Mouse (Mus musculus): Measurements from ENCODE around the gene Cpxm2. TPM values are rescaled to one million over a fixed set of nuclear protein-coding genes. Genes with fewer than 3 reads are reported as not detected.
A peak's percentile ranks its signal among the peaks of the same experiment; 100 is the strongest.

Gene Cpxm2
- total RNA-seq (2021): 10 to 100 TPM; 14.3 to 17.2 TPM
- long read RNA-seq, experiment 1, partial matches to known transcripts: 2 of 6 reads
- long read RNA-seq, experiment 1, other reads (novel, unspliced or antisense): 2 of 6 reads
- long read RNA-seq, experiment 2, partial matches to known transcripts: 0 of 5 reads
- long read RNA-seq, experiment 2, other reads (novel, unspliced or antisense): 2 of 5 reads

DNA sequence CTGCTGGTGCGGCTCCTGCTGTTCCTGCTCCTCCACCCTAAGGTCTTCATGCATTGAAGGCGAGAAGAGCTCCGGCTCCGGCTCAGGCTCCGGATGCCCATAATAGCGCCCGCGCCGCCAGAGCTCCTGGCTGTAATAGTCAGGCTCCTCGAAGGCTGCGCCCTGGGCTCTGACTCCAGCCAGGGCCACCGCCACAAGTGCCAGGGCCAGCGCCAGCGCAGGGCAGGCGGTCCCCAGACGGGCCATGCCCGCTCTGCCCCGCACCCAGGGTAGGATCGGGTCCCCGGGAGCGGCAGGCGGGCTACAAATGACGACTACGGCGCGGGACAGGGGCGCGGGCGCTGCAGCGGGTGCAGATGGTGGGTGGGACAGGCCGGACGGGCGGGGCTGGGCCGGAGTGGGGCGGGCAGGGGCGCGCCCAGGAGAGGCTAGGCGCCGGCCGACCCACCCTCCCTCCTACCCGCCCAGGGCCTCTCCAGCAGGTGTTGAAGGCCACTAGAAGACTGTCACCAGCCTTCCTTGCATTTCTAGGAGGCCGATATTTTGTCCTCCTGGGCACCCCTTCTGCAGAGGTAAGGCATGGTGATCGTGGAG is at the start of gene Cpxm2:
TSS of gene Cpxm2 (minus strand) at position 372 of the 594 bp plus-strand sequence.
- DNase-seq: peak; percentile 25 to 39

DNA sequence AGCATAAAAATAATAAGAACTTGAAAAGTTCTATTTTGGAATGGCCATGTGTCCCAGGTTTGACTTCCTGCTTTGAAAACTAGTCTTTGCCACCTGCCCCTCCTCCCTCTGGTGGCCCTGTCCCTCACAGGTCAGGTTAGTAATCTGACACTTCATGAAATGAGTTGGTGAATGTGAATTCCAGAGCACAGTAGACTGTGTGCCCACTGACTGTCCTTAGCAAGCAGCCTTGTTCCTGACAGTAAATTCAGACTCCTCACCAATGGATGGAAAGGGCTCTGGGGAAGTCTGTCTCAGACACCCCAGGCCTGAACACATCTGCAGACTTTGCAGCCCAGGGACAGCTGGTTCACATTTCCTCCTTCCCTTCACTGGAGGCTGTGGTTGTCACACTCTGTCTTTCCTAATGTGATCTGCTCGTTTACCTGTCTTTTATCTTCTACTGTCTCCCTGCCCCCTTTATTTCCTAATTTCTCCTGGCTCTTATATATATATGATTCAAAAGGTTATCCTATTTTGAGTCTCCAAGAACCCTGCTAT is 49.6 kb upstream of the Cpxm2 start:
- DNase-seq: no peak

DNA sequence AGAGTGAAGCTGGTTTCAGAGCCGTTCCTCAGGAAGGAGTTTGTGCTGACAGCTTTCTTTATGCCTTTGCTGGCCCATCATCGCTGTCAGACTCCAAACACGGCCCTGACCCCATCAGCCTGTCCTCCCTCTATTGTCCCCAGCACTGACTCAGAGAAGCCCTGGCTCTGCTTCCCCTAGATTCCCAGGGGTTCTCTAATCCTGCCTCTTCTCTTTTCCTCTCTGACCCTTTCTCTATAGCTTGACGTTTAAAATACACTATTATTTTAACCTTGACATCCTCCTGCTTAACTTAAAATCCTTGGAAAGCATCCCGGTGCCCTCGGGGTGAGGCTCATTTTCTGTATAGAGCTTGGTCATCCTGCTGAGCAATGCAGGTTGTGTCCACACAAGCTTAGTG is 45.1 kb upstream of the Cpxm2 start:
- DNase-seq: peak; percentile 23 to 26

DNA sequence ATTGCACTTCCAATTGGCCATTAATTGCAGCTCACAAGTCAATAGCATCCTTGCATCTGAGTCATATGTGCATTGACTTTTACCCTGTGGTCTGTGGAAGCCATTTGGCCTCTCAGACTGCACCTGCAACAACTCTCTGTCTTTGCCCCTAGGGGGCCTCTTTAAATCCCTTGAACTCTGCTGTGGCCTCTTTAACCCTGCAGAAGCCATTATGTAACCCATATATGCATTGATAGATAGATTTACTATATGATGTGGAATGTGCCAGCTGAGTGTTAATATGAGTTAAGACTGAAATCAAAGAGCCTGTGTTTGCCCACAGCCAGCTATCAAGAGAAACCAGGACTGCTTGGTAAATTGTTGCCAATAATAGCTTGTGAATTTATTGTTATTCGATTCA is 44.3 kb upstream of the Cpxm2 start:
- no peak for DNase-seq

DNA sequence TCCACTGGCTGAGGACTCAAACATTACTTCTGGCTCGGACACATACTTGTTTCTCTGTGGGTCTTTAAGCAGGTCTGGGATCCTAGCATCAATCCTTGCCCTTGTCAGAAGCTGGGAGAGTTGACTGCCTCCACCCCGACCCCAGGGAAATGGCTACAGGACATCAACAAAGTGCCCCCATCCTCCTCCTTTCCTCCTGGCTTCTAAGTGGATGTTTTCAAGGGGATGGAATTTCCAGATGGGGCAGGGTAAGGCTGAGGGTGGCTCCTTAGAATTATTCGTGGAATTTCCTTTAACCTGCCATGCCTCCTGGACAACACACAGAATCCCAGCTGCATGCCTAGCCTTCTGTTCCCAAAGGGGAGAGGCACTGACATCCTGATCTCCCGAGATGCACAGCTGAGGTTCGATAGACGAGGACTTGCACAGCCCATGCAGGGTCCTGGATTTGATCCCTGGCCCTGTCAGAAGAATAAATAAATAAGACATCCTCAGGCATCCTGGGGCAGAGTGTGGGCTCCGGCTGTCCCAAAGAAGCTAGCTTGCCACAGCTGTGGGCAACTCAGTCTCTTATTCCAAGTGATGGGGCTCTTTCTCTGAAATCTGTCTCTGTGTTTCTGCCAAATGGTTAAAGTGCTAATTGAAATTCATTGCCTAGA is 43.4 kb upstream of the Cpxm2 start:
- no peak for DNase-seq

DNA sequence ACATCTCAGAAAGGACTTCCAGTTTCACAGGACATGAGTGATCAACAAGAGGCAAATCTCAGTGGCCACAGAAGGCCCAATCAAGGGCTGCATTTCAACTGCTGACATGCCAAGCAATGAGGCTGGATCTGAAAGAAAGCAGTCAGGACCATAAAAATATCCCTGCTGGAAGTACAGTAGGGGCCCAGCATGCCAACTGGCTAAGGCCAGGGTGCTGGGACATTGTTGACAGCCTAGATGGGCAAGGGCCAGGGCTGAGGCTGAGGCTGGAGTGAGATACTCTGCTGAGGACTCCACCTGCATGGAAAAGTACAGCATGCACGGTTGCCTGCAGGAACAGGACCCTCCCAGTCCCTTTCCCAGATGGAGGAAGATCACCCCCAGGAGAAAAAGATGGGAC is 42.0 kb upstream of the Cpxm2 start:
- no peak for DNase-seq

DNA sequence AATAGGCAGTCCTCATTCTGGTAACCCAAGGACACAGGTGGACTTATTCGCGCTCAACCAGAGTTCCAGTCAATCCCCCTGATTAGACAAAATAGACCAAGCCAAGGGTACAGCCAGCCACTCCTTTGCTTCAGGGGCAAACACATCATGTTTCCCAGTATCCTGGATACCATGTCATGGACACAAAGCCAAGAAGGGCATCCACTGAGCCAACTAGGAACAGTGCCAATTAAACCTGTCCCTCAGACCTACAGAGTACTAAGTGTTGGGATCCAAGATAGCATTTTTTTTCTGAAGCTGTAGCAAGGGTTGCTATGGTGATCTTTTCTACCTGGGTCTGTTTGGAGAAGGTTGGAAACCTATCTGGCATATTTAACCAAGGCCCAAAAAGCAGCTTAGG is 39.1 kb upstream of the Cpxm2 start:
- peak in 1 of 2 experiments; percentile 10 for DNase-seq

DNA sequence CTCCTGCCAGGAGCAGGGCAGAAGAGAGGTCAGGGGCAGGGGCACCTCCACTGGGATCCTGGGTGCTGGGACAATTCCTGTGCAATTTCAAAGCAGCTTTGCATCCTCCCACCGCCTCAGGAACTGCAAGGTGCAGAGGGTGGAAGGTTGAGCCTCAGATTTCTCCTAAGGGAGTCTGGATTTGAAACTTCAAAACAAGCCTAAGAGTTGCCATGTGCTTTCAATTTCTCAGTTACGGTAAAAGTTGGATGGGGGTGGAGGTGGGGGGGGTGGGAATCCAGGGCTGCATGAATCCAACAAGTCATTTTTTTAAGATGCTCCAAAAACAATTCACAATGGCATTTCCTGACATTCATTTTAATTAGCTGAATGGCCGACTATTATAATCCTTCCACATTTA is 32.9 kb upstream of the Cpxm2 start:
- no peak for DNase-seq

DNA sequence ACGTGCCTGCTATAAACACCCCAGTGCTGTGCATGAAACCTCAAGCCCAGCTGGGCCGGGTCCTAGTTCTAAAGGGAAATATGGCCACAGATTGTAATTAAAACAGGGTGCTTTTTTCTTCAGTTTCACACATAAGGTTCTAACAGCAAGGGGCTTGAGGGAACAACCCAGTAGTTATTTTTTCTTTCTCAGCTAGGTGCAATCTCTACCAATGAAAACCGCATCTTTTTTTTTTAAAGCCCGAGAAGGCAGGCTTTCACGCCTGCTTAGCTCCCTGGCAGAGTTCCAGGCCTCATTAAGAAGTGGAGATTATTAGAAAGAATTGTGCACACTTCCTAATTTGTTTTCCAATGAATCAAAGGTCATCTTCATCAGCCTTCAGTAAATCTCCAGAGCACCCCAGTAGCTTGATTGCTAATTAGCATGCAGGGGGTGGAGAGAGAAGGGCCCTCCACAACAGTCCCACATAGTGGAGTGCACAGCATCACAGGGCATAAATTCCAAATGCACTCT is 29.4 kb upstream of the Cpxm2 start:
- no peak for DNase-seq

DNA sequence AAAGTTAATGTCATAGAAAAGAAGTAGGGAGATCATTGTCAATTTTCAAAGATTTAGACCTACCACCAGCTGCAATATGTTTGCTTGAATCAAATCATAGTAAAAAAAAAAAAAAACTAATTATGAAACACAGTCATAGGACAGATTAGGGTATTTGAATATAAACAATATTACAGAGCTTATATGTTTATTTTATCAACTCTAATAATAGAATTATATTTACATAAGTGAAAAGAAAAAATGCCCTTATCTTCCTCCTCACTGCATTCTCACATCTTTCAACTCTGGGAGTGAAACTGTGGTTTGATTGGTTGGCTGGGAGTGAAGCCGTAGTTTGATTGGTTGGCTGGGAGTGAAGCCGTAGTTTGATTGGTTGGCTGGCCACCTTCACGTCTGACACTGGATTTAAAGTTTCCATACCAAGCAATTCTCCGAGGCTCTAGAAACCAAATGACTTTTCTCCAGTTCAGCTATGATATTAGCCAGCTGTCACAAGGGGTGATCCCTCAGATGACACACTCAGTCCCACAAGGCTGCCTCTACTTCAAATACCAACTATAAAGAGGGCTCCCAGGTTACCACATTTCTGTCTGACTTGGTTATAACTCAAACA is 27.2 kb upstream of the Cpxm2 start:
- DNase-seq: no peak

DNA sequence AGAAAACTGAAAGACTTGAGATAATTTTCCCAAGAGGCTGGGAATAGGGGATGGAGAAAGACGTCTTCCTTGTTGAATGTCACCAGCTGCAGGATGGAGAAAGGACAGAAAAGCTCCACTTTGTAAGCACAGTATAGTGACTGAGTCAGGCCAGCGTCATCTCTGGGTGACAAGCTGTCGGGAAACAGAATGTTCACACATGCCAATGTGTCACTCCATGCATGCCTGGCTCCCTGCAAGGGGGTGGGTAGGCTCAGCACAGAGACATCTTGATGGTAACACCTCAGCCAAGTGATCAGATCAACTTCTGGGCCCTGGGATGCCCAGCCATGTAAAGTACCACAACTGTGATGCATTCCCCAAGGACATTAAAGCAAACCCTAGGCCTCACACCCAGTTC is 26.5 kb upstream of the Cpxm2 start:
- no peak for DNase-seq

DNA sequence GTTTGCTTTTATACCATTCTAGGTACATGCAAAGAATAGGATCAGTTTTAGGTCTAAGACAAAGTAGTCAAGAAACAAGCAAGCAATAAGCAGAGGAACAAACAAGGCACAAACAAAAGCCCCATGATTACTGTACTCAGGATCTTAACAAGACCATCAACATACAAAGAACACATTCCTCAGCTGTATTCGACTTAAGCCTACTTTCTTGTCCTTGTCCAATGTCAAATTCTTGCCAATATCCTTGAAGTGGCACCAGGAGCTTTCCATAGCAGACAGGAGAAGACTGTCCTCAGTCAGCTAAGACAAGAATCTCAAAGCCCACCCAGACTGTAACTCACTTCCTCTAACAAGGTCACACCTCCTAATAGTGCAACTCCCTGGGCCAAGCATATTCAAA is 24.5 kb upstream of the Cpxm2 start:
- no peak for DNase-seq

DNA sequence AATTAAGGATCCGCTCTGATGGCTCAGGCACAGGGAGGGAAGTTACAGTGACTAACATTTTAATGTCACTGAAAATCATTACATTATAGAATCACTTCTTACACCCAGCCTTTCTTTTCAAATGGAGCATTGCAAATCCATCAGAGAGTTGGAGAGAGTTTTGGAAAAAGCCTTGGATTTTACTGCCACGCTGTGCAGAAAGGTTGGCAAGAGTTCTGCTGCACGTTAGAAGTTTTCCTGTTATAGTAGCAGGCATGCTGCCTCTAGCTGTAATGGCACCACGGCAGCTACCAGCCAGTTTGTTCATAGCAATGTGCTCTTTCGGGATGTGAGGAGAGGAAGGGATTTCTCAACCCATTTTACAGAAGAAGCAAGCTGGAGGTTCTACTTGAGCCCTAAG is 20.2 kb upstream of the Cpxm2 start:
- DNase-seq: no peak

DNA sequence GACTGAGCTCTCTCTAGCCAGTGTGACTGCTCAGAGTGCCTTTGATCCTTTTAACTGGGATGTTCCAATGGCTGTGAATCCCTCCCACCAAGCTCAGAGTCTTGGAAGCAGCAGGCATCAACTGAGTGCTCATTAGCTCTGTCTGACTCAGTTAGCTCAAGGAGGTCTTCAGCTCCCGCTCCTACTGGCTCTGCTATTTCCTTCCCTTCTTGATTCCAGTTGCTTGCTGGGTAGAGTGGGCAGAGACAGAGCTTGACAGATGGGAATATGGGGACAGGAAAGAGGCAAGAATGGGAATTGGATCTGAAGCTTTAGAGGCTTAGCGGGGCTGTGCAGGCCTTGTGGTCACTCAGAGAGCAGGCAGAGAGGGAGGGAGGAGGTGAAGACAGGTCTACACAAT is 19.8 kb upstream of the Cpxm2 start:
- DNase-seq: no peak

DNA sequence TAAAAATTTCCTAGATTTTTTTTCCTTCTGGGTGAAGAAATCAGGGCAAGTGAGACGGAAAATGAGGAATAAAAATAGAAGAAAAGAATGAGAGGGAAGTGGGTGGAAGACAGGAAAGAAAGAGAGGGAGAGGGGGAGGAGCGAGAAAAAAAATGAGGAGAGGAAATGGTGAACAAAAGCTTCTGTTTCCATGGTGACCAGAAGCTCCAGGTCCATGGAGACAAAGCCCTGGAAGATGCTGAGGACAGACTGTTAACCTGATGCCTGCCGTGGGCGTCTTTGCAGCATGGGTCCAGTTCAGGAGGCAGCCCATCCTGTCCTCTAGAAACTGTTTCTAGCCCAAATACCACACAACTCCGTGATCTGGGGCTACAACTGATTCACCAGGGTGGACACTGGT is 17.7 kb upstream of the Cpxm2 start:
- DNase-seq: no peak

DNA sequence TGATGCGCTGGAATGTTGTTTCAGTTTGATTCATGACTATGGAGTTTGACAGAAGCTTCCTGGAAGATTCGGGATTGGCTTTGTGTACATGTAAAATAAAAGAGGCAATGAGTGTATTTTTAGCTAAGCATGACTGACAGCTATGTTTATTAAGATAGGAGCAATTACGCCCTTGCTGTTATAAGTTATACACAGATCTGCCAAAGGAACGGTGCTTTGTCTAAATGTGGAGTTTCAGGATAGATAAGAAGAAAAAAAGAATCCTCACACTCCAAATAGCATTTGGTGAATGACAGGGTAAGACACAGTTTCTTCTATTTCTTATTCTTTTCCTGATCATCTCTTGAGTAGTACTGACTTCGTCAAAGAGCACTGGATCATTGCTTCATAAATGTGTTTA is 17.2 kb upstream of the Cpxm2 start:
- no peak for DNase-seq

DNA sequence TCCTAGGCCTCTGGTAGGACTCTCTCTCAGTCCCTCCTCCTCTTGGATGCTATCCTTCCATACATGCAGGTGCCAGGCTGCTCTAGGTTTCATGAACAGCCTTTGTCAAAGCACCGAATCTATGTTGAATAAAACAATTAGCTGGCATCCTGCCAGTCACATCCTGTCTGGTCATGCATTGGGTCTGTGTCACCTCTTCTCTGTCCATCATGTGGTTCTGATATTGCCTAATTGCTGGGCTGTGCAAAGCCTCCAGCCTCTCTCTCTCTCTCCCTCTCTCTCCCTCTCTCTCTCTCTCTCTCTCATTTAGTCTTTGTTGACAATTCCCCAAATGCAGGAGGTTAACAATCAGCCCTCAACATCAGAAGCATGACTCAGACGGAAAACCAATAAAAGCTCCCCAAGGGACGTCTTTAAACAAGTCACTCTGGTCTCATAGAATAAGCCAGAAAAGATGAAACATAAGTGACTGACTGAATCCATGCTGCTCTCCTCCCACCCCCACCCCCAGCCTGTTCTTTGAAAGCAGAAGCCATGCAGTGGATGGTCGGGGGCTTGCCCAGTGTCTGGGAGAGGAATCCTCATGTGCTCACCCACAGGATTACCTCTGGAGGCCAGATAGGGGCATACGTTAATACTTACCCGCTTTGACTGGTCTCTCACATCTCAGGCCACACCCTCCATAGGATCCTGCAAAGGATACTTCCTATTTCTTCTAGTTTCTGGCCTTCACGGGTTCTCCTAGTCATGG is 15.1 kb upstream of the Cpxm2 start:
- no peak for DNase-seq

DNA sequence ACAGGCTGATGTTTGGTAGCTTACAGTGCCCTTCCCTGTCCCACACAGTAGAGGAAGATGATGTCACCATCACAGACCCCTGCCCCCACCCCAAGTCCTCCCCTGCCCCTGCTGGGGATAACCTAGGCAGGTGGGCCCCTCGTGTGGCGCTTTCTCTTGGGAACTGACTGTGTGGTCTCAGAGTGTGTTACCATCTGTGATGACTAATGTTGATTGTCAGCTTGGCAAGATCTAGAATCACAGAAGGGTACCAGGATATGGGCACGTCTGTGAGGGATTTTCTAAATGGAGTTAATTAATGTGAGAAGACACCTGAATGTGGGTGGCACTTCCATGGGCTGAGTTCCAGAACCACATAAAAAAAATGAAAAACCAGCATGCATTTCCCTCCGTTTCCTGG is 12.7 kb upstream of the Cpxm2 start:
- DNase-seq: no peak

DNA sequence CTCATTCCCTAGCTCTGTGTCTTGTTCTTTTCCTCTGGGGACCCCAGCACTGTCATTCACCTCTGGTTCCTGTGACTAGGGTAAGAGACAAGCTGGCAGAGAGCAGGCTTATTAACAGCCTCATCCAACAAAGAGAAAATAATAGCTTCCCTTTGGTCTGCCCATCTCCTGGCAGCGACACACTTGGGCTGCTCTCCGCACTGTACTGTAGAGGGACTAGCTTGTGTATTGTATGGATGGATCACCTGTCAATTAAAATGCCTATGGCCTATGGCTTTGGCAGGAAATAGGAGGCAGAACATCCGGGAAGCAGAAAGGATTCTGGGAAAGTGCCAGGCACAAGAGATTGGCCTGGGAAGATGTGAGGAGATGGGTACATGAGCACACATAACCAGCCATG is 7.7 kb upstream of the Cpxm2 start:
- no peak for DNase-seq

DNA sequence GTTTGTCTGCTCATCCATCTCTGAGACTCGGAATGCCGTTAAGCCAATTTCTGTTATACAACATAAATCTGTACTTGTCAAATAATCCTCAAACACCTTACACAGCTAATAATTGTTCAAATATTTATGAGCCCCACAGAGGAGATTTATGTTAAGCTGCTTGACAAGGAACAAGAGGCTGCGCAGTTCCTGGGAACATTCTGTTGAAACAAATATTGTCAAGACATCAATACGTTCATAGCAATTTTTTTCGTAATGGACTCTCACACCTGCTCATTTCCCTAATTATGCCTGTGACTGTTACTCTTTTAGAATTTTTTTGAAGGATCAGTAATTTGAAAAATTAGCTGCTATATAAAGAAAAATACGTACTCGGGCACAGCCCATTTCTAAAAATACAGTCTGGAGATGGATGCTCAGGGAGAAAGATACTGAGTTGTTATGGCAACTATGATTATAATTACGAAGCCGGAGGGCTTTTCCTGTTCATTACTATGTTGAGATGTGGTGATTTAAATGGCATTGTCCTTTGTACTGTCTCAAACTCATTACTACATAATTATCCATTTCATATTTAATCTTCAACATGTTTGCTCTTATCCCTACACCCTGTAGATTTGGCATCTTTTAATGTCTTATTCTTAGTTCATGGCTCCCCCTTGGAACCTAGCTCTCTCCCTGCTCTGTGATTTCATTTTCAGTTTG is 3.9 kb upstream of the Cpxm2 start:
- no peak for DNase-seq

DNA sequence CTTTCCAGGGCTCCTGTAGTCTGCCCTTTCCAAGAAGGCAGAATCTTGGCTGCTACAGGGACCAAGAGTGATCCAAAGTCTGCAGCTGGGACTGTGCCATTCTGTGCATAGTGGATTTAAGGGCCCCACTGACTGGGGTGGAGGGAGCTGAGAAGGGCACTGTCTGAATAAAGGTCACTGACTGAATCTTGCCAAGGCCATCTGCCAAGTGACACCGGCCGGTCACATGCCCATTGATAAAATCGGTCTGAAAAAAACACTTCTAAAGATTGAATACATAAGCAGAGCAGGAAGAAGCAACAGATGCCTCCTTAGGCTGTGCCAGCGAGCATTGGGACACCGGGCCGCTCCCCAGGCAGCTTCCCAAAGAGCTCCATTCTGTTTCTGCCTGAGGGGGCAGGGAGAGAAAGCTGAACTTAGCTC is 803 bp downstream of the Cpxm2 start:
- peak; percentile 27 to 34 for DNase-seq
